8 mouse cellular contexts compared by ENCODE assay signal in the genomic region with DNA sequence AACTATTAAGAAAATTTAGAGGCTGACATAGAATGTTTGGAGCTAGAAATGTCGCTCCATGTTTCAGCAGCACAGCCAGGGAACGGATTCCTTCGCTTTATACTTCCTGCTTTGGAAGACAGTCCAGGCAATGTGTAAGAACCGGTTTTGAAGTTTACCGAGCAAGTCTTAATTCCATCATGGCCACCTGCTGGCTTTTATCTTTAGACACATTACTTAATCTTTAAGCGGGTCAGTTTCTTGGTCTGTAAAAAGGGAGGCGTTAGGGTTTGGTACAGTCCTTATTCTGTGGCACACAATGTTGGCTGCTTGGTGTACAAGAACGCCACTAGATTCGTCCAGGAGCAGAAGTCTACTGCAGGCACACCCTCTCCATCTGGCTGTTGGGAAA. TPM values are rescaled to one million over a fixed set of nuclear protein-coding genes. Genes with fewer than 3 reads are reported as not detected.
DNase-seq lines count a peak whose midpoint lies in the region; ATAC-seq and TF ChIP-seq lines count a peak whose summit lies in the region.

No protein-coding gene starts in this region.

- no peak for TF ChIP-seq POLR2A in bone marrow macrophage, adult 2 months (IDR thresholded peaks at IDR 0.05; ENCODE audit: borderline replicate concordance, low read depth, low read length)

- no peaks in the 10 kb centered on the region for H3K9me3 ChIP-seq in heart, embryonic 16.5 days (replicated peaks; ENCODE audit: control insufficient read depth, low read length)
- H3K9me3 ChIP-seq in hindbrain, embryonic 12.5 days (replicated peaks): no peaks in the 10 kb centered on the region
- no peaks in the 10 kb centered on the region for H3K9me3 ChIP-seq in midbrain, embryonic 12.5 days

- no peak for TF ChIP-seq CTCF in bone marrow macrophage, adult 2 months (IDR thresholded peaks at IDR 0.05; ENCODE audit: low read depth, low read length)

- peak overlapping the region; percentile 96 for H3K9ac ChIP-seq in heart, embryonic 16.5 days (ENCODE audit: low read length)
- 0 out of 2 replicates have a peak overlapping the region, but pooled peaks have one; percentile 0 for H3K9ac ChIP-seq in hindbrain, embryonic 12.5 days
- no peak overlapping the region for H3K9ac ChIP-seq in midbrain, embryonic 12.5 days (replicated peaks)

- no peak for DNase-seq in heart, adult 9 months (ENCODE audit: low spot score in 2 of 2)
- DNase-seq in adrenal gland, adult 8-10 months: no peak
- DNase-seq in ovary, postnatal 14 days (ENCODE audit: low spot score): no peak
- no peak for DNase-seq in cerebellum, adult 9-10 months

- peaks cover 3% of the 10 kb centered on the region; the same call in 1 of the 2 replicates for H3K27me3 ChIP-seq in heart, embryonic 16.5 days (ENCODE audit: control insufficient read depth, insufficient read depth, low read length)
- no peaks in the 10 kb centered on the region for H3K27me3 ChIP-seq in hindbrain, embryonic 12.5 days
- no peaks in the 10 kb centered on the region for H3K27me3 ChIP-seq in midbrain, embryonic 12.5 days

- no peak for ATAC-seq in heart, embryonic 16.5 days (replicated peaks; ENCODE audit: extremely low read depth, insufficient read depth, low FRiP score)
- no peak for ATAC-seq in hindbrain, embryonic 12.5 days (ENCODE audit: low FRiP score)
- ATAC-seq in midbrain, embryonic 12.5 days (ENCODE audit: low FRiP score, low read depth): no peak; the same call in 1 of the 2 replicates

- H3K4me2 ChIP-seq in heart, embryonic 16.5 days (ENCODE audit: low read depth, low read length): peak overlapping the region; percentile 59
- H3K4me2 ChIP-seq in hindbrain, embryonic 12.5 days (replicated peaks): peak overlapping the region; percentile 50
- peak overlapping the region; percentile 47 for H3K4me2 ChIP-seq in midbrain, embryonic 12.5 days (replicated peaks)

- no peaks in the 10 kb centered on the region for H3K36me3 ChIP-seq in heart, embryonic 16.5 days (ENCODE audit: control insufficient read depth, insufficient read depth)
- no peaks in the 10 kb centered on the region for H3K36me3 ChIP-seq in hindbrain, embryonic 12.5 days
- no peaks in the 10 kb centered on the region for H3K36me3 ChIP-seq in midbrain, embryonic 12.5 days

- peaks cover 9% of the 10 kb centered on the region; the same call in 1 of the 2 replicates for H3K4me1 ChIP-seq in heart, embryonic 16.5 days (ENCODE audit: control insufficient read depth, insufficient read depth, low read length)
- H3K4me1 ChIP-seq in bone marrow macrophage, adult 2 months (ENCODE audit: control insufficient read depth, insufficient read depth, low read length): peaks cover 26% of the 10 kb centered on the region
- peaks cover 11% of the 10 kb centered on the region; the same call in 1 of the 2 replicates for H3K4me1 ChIP-seq in hindbrain, embryonic 12.5 days
- peaks cover 9% of the 10 kb centered on the region for H3K4me1 ChIP-seq in midbrain, embryonic 12.5 days

- peak overlapping the region; percentile 3; the same call in 1 of the 2 replicates for H3K27ac ChIP-seq in heart, embryonic 16.5 days (ENCODE audit: low read length)
- H3K27ac ChIP-seq in bone marrow macrophage, adult 2 months (ENCODE audit: insufficient read depth, low read depth, low read length): peak overlapping the region; percentile 98
- 0 out of 2 replicates have a peak overlapping the region, but pooled peaks have one; percentile 97 for H3K27ac ChIP-seq in hindbrain, embryonic 12.5 days
- H3K27ac ChIP-seq in midbrain, embryonic 12.5 days (replicated peaks): no peak overlapping the region

- peak overlapping the region; percentile 86 for H3K4me3 ChIP-seq in heart, embryonic 16.5 days (ENCODE audit: low read length)
- peak overlapping the region; percentile 93 for H3K4me3 ChIP-seq in bone marrow macrophage, adult 2 months (ENCODE audit: insufficient read depth, low read length)
- peak overlapping the region; percentile 83; the same call in 1 of the 2 replicates for H3K4me3 ChIP-seq in hindbrain, embryonic 12.5 days
- H3K4me3 ChIP-seq in midbrain, embryonic 12.5 days: peak overlapping the region; percentile 76

- WGBS in heart, embryonic 16.5 days: 22% methylated on average over 9 of the region's 9 CpGs
- 31% methylated on average over 9 of the region's 9 CpGs for WGBS in hindbrain, embryonic 12.5 days
- WGBS in midbrain, embryonic 12.5 days: 20% methylated on average over 9 of the region's 9 CpGs

RNA-seq across cellular contexts. Expression of gene Wdr41, which starts 0.3 kb away (rescaled TPM):
- polyA plus RNA-seq in heart, embryonic 16.5 days (2015; fragmentation: Nextera tagmentation; extraction: Ambion mirVana): 19.0 and 19.7 TPM in 2 replicates
- polyA plus RNA-seq in bone marrow macrophage, adult 2 months (2012; ENCODE audit: insufficient read depth, insufficient read length, missing spikeins): 48.3 and 51.1 TPM in 2 replicates
- 25.7 and 25.9 TPM in 2 replicates for polyA plus RNA-seq in hindbrain, embryonic 12.5 days (2016; fragmentation: Nextera tagmentation; extraction: Ambion mirVana)
- 23.4 and 25.9 TPM in 2 replicates for polyA plus RNA-seq in midbrain, embryonic 12.5 days (2016; fragmentation: Nextera tagmentation; extraction: Ambion mirVana)
- 10 to 100 TPM; 21.7 to 26.7 (median 24.0) TPM for total RNA-seq in adrenal gland, adult 8-10 months (2022)
